In genomic region chrX:134409354-134409900, GRCm38 (mm10) we compare ENCODE assay signal across 19 mouse cellular contexts. TPM values are rescaled to one million over a fixed set of nuclear protein-coding genes. Genes with fewer than 3 reads are reported as not detected.
DNase-seq lines count a peak whose midpoint lies in the region; ATAC-seq lines count a peak whose summit lies in the region.
"Had no signal": no experiment of that assay in that cellular context is flagged by ENCODE, and none has a peak within 500 bp of the region (broad histone marks: within the 10 kb centered on the region; RNA-seq: fewer than 3 reads in every experiment).

No protein-coding gene starts in this region.

- ATAC-seq in hindbrain, embryonic 16.5 days, result peak; percentile 53
- ATAC-seq in hindbrain, embryonic 12.5 days (ENCODE audit: low FRiP score), result no peak
- ATAC-seq in neural tube, embryonic 15.5 days (ENCODE audit: low FRiP score), result peak; percentile 24; the same call in 1 of the 2 replicates
- ATAC-seq: forebrain, embryonic 16.5 days; intestine, embryonic 15.5 days had no signal

- 42% methylated on average over 6 of the region's 6 CpGs for WGBS in hindbrain, embryonic 16.5 days
- WGBS in hindbrain, embryonic 12.5 days, result 79% methylated on average over 6 of the region's 6 CpGs
- 73% methylated on average over 6 of the region's 6 CpGs for WGBS in neural tube, embryonic 15.5 days

- H3K4me3 ChIP-seq in hindbrain, embryonic 16.5 days (ENCODE audit: low read length), result no peak overlapping the region
- H3K4me3 ChIP-seq in hindbrain, embryonic 12.5 days, result no peak overlapping the region
- H3K4me3 ChIP-seq in neural tube, embryonic 15.5 days (replicated peaks), result no peak overlapping the region
- H3K4me3 ChIP-seq: embryonic facial prominence, embryonic 12.5 days; heart, embryonic 13.5 days; intestine, embryonic 15.5 days had no signal

- no peak overlapping the region for H3K9ac ChIP-seq in hindbrain, embryonic 16.5 days (ENCODE audit: low read depth, low read length)
- no peak overlapping the region for H3K9ac ChIP-seq in hindbrain, embryonic 12.5 days
- no peak overlapping the region for H3K9ac ChIP-seq in neural tube, embryonic 15.5 days (replicated peaks)
- H3K9ac ChIP-seq: embryonic facial prominence, embryonic 12.5 days; heart, embryonic 13.5 days; intestine, embryonic 15.5 days had no signal

- no peaks in the 10 kb centered on the region for H3K9me3 ChIP-seq in hindbrain, embryonic 16.5 days (ENCODE audit: control insufficient read depth, low read length)
- no peaks in the 10 kb centered on the region for H3K9me3 ChIP-seq in hindbrain, embryonic 12.5 days (replicated peaks)
- H3K9me3 ChIP-seq in neural tube, embryonic 15.5 days (replicated peaks), result no peaks in the 10 kb centered on the region
- H3K9me3 ChIP-seq: embryonic facial prominence, embryonic 12.5 days; heart, embryonic 13.5 days; intestine, embryonic 15.5 days had no signal

- DNase-seq in cerebellum, postnatal 10 days, result peak; percentile 14 to 38
- DNase-seq in cerebellum, adult 18-20 months, result no peak
- no peak for DNase-seq in neural tube, embryonic 10.5 days (ENCODE audit: extremely low spot score, low spot score)
- DNase-seq in heart, postnatal 14 days, result no peak
- DNase-seq: adrenal gland, adult 2 months; adrenal gland, postnatal 25 days; cerebellum, adult 8-10 months; cerebellum, postnatal 25 days; gastrocnemius, postnatal 36 days; heart, adult 11 months; heart, postnatal 4 days had no signal

- no peaks in the 10 kb centered on the region for H3K27me3 ChIP-seq in hindbrain, embryonic 16.5 days (replicated peaks; ENCODE audit: control insufficient read depth, insufficient read depth, low read length)
- H3K27me3 ChIP-seq in hindbrain, embryonic 12.5 days, result no peaks in the 10 kb centered on the region; the same call in 1 of the 2 replicates
- H3K27me3 ChIP-seq in neural tube, embryonic 15.5 days (replicated peaks), result no peaks in the 10 kb centered on the region
- H3K27me3 ChIP-seq: CH12.LX; intestine, embryonic 15.5 days had no signal

- no peak overlapping the region for H3K4me2 ChIP-seq in hindbrain, embryonic 16.5 days (ENCODE audit: low read length)
- H3K4me2 ChIP-seq in hindbrain, embryonic 12.5 days (replicated peaks), result no peak overlapping the region
- no peak overlapping the region for H3K4me2 ChIP-seq in neural tube, embryonic 15.5 days
- H3K4me2 ChIP-seq: embryonic facial prominence, embryonic 12.5 days; heart, embryonic 13.5 days; intestine, embryonic 15.5 days had no signal

- no peaks in the 10 kb centered on the region for H3K4me1 ChIP-seq in hindbrain, embryonic 16.5 days (ENCODE audit: control insufficient read depth, insufficient read depth, low read depth, low read length)
- no peaks in the 10 kb centered on the region for H3K4me1 ChIP-seq in hindbrain, embryonic 12.5 days
- no peaks in the 10 kb centered on the region for H3K4me1 ChIP-seq in neural tube, embryonic 15.5 days
- H3K4me1 ChIP-seq: embryonic facial prominence, embryonic 12.5 days; heart, embryonic 13.5 days; intestine, embryonic 15.5 days had no signal

- intact Hi-C loops in heart, postnatal 14 days (cut with DNase I), result no loop called here

- no peak overlapping the region for H3K27ac ChIP-seq in hindbrain, embryonic 16.5 days (ENCODE audit: low read depth, low read length)
- H3K27ac ChIP-seq in hindbrain, embryonic 12.5 days, result no peak overlapping the region
- H3K27ac ChIP-seq in neural tube, embryonic 15.5 days (replicated peaks), result no peak overlapping the region
- H3K27ac ChIP-seq: embryonic facial prominence, embryonic 12.5 days; heart, embryonic 13.5 days; intestine, embryonic 15.5 days had no signal

- H3K36me3 ChIP-seq in hindbrain, embryonic 16.5 days (ENCODE audit: control insufficient read depth, insufficient read depth, low read length), result no peaks in the 10 kb centered on the region
- H3K36me3 ChIP-seq in hindbrain, embryonic 12.5 days, result no peaks in the 10 kb centered on the region
- no peaks in the 10 kb centered on the region for H3K36me3 ChIP-seq in neural tube, embryonic 15.5 days
- H3K36me3 ChIP-seq: embryonic facial prominence, embryonic 12.5 days; heart, embryonic 13.5 days; intestine, embryonic 15.5 days had no signal

RNA-seq across cellular contexts. Expression of gene Drp2, which starts 5.1 kb away (rescaled TPM):
- 15.4 and 19.5 TPM in 2 replicates for polyA plus RNA-seq in hindbrain, embryonic 16.5 days (2015; fragmentation: Nextera tagmentation; extraction: Ambion mirVana)
- polyA plus RNA-seq in hindbrain, embryonic 12.5 days (2016; fragmentation: Nextera tagmentation; extraction: Ambion mirVana), result 13.0 and 13.9 TPM in 2 replicates
- polyA plus RNA-seq in neural tube, embryonic 15.5 days (2015; fragmentation: Nextera tagmentation; extraction: Ambion mirVana), result 16.5 and 18.7 TPM in 2 replicates
- under 1 TPM; 0.29 to 0.93 TPM for total RNA-seq in heart, postnatal 14 days (2021)

Comparison
In these comparisons a context has a peak if more than half of its experiments do, and no peak if none do; other contexts are left out.
1. DNase-seq: peak in cerebellum, postnatal 10 days (2 of 2); none in cerebellum, adult 18-20 months (0 of 2), neural tube, embryonic 10.5 days (single experiment) and heart, postnatal 14 days (0 of 2).